Mouse (Mus musculus): ENCODE measurements around the gene Ust. TPM values are rescaled to one million over a fixed set of nuclear protein-coding genes. Genes with fewer than 3 reads are reported as not detected.

The Ust gene
- polyA plus RNA-seq, 1 experiment from 2014 or later = 4.6 TPM

DNA sequence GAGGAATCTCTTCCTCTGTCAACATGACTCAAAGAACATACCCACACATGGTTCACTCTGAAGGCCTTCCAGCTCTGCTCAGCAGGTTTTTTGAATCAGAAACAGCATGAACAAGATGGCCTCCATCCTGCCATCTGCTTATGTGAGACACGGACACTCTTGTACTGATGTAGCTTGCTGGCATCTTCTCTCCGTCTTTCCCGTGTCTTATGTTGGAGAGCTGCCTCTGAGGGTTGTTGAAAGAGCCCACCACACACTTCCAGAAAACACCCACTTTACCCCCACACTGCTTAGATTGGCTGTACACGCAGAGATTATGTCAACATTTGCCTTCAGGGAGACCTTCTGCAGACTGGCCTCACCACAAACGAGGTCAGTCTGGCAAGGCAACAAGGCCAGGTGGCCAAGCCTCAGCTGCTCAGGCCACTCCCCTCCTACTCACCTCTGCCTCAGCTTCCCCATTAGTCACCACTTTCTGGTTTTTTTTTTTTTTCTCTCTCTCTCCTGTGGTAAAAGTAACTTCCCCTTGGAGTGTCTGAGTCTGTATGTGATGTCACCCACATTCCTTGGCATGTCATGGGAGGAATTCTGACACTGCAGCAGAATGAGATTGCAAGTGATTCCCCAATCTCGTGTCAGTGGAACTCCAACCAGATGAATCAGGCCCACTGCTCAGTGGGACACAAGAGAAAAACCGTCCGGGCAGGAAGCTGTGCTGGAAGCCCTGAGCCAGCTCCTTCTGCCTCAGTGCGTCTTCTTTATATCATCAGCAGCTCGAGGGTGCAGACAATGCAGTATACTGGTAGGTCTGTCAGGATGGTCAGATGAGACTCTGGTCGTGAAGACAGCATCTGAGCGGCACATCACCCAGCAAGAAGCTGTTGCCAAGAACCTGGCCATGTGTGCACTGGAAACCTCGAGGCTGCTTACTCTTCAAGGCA is 19.4 kb downstream of the Ust start:
- ATAC-seq (replicated peaks; ENCODE audit: insufficient number of reproducible peaks, low FRiP score, low TSS enrichment, low read depth) = no peak
- no peak overlapping the region for H3K4me3 ChIP-seq (ENCODE audit: low read depth, low read length)

DNA sequence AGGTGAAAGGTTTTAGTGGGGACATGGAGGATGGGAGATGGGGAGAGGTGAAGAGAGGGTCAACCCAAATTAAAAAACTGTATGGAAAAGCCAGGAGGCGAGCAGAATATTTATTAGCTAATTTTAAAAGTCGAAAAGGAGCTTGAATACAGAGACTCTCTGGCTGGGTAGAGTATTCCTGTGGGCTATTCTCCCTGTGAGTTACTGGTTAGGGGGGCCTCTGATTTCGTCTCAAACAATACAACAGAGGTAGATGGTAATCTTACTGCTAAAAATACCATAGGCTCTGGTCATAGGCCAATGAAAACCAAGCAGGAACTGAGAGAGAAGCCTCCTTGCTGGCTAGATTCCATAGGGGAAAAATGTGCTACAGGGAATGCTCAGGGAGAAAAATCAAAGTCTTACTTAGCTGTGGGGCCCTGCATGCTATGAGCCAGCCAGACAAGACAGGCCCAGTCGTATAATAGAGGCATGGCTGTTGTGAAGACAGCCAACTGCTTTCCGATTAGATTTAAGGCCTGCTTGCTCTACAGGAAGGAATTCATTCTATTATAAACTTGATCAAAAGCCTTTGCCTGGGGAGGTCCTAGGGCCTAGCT is 23.0 kb downstream of the Ust start:
- H3K9me3 ChIP-seq (replicated peaks; ENCODE audit: control insufficient read depth, low read length) = no peaks in the 10 kb centered on the region
- H3K4me3 ChIP-seq (ENCODE audit: low read depth, low read length) = no peak overlapping the region
- H3K36me3 ChIP-seq (replicated peaks; ENCODE audit: control insufficient read depth, insufficient read depth, low read depth, low read length) = no peaks in the 10 kb centered on the region
- H3K27ac ChIP-seq (replicated peaks; ENCODE audit: low read depth, low read length) = no peak overlapping the region
- DNase-seq (ENCODE audit: low spot score) (no peak), ATAC-seq (replicated peaks; ENCODE audit: insufficient number of reproducible peaks, low FRiP score, low TSS enrichment, low read depth) (no peak)
- WGBS = 66% methylated on average over 5 of the region's 5 CpGs
- no peak overlapping the region for H3K4me2 ChIP-seq (ENCODE audit: low read depth, low read length)
- no peaks in the 10 kb centered on the region for H3K4me1 ChIP-seq (ENCODE audit: control insufficient read depth, insufficient read depth, low read length)
- no peaks in the 10 kb centered on the region for H3K27me3 ChIP-seq (ENCODE audit: control insufficient read depth, insufficient read depth, low read length)
- no peak overlapping the region for H3K9ac ChIP-seq (replicated peaks; ENCODE audit: low read length)

More for the DNA sequence above, 19.4 kb downstream of the Ust start:
- no peak overlapping the region for H3K27ac ChIP-seq (replicated peaks; ENCODE audit: low read depth, low read length)
- no peak for DNase-seq (ENCODE audit: low spot score)
- 76% methylated on average over 13 of the region's 13 CpGs for WGBS
- H3K36me3 ChIP-seq (replicated peaks; ENCODE audit: control insufficient read depth, insufficient read depth, low read depth, low read length) = no peaks in the 10 kb centered on the region
- H3K4me1 ChIP-seq (ENCODE audit: control insufficient read depth, insufficient read depth, low read length) = no peaks in the 10 kb centered on the region
- no peaks in the 10 kb centered on the region for H3K9me3 ChIP-seq (replicated peaks; ENCODE audit: control insufficient read depth, low read length)
- no peak overlapping the region for H3K9ac ChIP-seq (replicated peaks; ENCODE audit: low read length)
- no peaks in the 10 kb centered on the region for H3K27me3 ChIP-seq (ENCODE audit: control insufficient read depth, insufficient read depth, low read length)
- H3K4me2 ChIP-seq (ENCODE audit: low read depth, low read length) = no peak overlapping the region

DNA sequence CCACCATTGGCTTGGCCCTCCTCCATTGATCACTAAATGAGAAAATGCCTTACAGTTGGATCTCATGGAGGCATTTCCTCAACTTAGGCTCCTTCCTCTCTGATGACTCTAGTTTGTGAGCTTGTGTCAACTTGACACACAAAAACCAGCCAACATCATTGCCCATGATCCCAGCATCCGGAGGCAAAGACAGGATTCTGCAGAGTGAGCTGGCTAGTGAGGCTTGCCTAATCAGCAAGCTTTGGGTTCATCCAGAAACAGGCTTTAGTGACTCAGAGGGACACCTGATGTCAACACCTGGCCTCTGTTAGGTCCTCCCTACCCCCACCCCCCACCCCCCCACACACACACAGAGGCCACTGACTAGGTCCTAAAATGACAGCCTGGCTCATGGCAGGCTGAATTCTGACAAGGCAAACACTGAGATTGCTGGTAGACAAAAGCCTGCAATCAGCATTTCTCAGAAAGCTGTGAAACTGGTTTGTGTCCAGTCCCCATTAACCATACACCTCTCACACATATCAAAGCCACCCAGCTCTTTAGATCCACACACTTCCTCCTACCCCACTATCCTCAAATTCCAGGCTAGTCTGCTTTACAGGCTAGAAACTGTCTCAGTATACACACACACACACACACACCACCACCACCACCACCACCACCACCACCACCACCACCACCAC is 26.6 kb downstream of the Ust start:
- ATAC-seq (replicated peaks; ENCODE audit: insufficient number of reproducible peaks, low FRiP score, low TSS enrichment, low read depth) = no peak
- Histone ChIP-seq H3K27ac (replicated peaks; ENCODE audit: low read depth, low read length) (no peak overlapping the region), H3K4me3 (ENCODE audit: low read depth, low read length) (no peak overlapping the region), H3K4me2 (ENCODE audit: low read depth, low read length) (no peak overlapping the region), H3K9me3 (replicated peaks; ENCODE audit: control insufficient read depth, low read length) (no peaks in the 10 kb centered on the region), H3K4me1 (ENCODE audit: control insufficient read depth, insufficient read depth, low read length) (no peaks in the 10 kb centered on the region), H3K36me3 (replicated peaks; ENCODE audit: control insufficient read depth, insufficient read depth, low read depth, low read length) (no peaks in the 10 kb centered on the region), H3K9ac (replicated peaks; ENCODE audit: low read length) (no peak overlapping the region), H3K27me3 (ENCODE audit: control insufficient read depth, insufficient read depth, low read length) (no peaks in the 10 kb centered on the region)
- no peak for DNase-seq (ENCODE audit: low spot score)
- 95% methylated on average over 1 of the region's 1 CpGs for WGBS

DNA sequence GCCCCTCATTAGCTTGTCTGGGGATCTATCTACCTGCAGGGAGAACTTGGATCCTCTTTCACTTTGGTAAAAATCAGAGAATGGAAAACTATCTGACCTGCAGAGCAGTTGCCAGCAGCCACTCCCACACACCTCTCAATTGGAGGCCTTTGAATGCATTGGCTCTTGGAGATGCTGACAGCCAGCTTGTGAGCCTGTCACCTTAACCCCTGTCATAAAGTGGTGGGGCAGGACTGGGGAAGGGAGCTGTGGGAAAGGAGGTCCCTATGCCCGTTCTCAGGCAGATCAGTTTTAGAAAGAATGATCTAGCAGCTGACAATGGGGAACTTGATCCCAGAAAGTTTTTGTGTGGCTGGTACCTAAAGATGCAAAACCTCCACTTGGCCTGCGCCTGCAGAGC is 31.2 kb downstream of the Ust start:
- no peaks in the 10 kb centered on the region for H3K27me3 ChIP-seq (ENCODE audit: control insufficient read depth, insufficient read depth, low read length)
- H3K9ac ChIP-seq (replicated peaks; ENCODE audit: low read length) = no peak overlapping the region
- no peak overlapping the region for H3K27ac ChIP-seq (replicated peaks; ENCODE audit: low read depth, low read length)
- 69% methylated on average over 2 of the region's 2 CpGs for WGBS
- H3K4me2 ChIP-seq (ENCODE audit: low read depth, low read length) = no peak overlapping the region
- H3K4me1 ChIP-seq (ENCODE audit: control insufficient read depth, insufficient read depth, low read length) = no peaks in the 10 kb centered on the region
- no peaks in the 10 kb centered on the region for H3K9me3 ChIP-seq (replicated peaks; ENCODE audit: control insufficient read depth, low read length)
- no peak for DNase-seq (ENCODE audit: low spot score)
- H3K4me3 ChIP-seq (ENCODE audit: low read depth, low read length) = no peak overlapping the region
- ATAC-seq (replicated peaks; ENCODE audit: insufficient number of reproducible peaks, low FRiP score, low TSS enrichment, low read depth) = 0 out of 2 replicates have a peak, but pooled peaks have one; percentile 48
- H3K36me3 ChIP-seq (replicated peaks; ENCODE audit: control insufficient read depth, insufficient read depth, low read depth, low read length) = no peaks in the 10 kb centered on the region

DNA sequence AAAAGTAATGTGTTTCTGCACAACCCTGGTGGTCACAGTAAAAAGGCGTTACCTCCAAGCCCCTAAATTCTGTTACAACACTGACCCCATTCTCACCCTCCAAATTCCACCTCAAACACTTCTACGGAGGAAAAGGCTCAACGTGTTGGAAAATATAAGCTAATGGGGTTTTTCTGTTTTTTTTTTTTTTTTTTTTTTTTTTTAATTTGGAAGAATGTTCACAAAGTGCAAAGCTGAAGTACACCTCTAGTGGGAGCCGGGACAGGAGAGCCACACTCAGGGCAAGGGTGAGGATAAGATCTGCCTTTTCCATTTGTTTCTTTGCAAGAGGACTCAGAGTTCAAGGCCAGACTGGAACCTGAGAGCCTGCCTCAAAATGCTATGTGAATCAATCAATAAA is 34.1 kb downstream of the Ust start:
- H3K27me3 ChIP-seq (ENCODE audit: control insufficient read depth, insufficient read depth, low read length) = no peaks in the 10 kb centered on the region
- WGBS = 82% methylated on average over 4 of the region's 4 CpGs
- no peaks in the 10 kb centered on the region for H3K36me3 ChIP-seq (replicated peaks; ENCODE audit: control insufficient read depth, insufficient read depth, low read depth, low read length)
- H3K4me1 ChIP-seq (ENCODE audit: control insufficient read depth, insufficient read depth, low read length) = no peaks in the 10 kb centered on the region
- ATAC-seq (replicated peaks; ENCODE audit: insufficient number of reproducible peaks, low FRiP score, low TSS enrichment, low read depth) = no peak
- DNase-seq (ENCODE audit: low spot score) = no peak
- no peak overlapping the region for H3K4me2 ChIP-seq (ENCODE audit: low read depth, low read length)
- no peak overlapping the region for H3K9ac ChIP-seq (replicated peaks; ENCODE audit: low read length)
- H3K27ac ChIP-seq (replicated peaks; ENCODE audit: low read depth, low read length) = no peak overlapping the region
- no peak overlapping the region for H3K4me3 ChIP-seq (ENCODE audit: low read depth, low read length)
- no peaks in the 10 kb centered on the region for H3K9me3 ChIP-seq (replicated peaks; ENCODE audit: control insufficient read depth, low read length)

DNA sequence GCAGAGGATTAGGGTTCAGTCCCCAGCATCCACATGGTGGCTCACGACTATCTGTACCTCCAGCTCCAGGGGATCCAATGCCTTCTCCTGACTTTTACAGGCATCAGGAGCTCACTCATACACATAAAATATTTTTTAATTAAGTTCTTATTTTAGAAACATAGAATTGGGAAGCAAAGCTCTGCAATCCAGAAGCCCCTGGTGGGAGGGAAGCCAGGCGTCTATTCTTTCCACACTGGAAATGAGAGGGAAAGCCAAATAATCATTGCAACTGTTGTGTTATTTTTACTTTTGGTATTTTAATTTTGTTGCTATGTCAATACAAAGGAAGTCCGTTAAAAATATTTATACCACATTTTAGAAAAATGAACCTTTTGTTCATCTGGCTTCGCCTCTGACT is 35.8 kb downstream of the Ust start:
- Histone ChIP-seq H3K36me3 (replicated peaks; ENCODE audit: control insufficient read depth, insufficient read depth, low read depth, low read length) (no peaks in the 10 kb centered on the region), H3K9me3 (replicated peaks; ENCODE audit: control insufficient read depth, low read length) (no peaks in the 10 kb centered on the region), H3K9ac (replicated peaks; ENCODE audit: low read length) (no peak overlapping the region), H3K27ac (replicated peaks; ENCODE audit: low read depth, low read length) (no peak overlapping the region), H3K4me1 (ENCODE audit: control insufficient read depth, insufficient read depth, low read length) (no peaks in the 10 kb centered on the region), H3K4me2 (ENCODE audit: low read depth, low read length) (no peak overlapping the region), H3K27me3 (ENCODE audit: control insufficient read depth, insufficient read depth, low read length) (no peaks in the 10 kb centered on the region), H3K4me3 (ENCODE audit: low read depth, low read length) (no peak overlapping the region)
- ATAC-seq (replicated peaks; ENCODE audit: insufficient number of reproducible peaks, low FRiP score, low TSS enrichment, low read depth) (no peak), DNase-seq (ENCODE audit: low spot score) (no peak)
- WGBS = 88% methylated on average over 4 of the region's 4 CpGs

DNA sequence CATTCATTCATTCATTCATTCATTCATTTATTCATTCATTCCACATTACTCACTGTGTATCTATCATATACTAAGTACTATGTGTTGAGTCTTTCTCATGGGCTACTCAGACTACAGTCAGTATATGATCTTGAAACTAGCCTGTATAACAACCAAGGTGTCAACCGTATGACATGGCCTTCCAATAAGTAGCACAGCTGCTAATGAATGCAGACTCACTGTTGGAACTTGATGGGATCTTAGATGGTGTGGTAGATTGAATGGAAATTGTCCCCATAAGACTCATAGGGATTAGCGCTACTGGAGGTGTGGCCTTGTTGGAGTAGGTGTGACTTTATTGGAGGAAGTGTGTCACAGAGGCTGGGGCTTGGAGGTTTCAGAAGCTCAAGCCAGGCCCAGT is 38.8 kb downstream of the Ust start:
- H3K27ac ChIP-seq (replicated peaks; ENCODE audit: low read depth, low read length) = no peak overlapping the region
- DNase-seq (ENCODE audit: low spot score) (no peak), ATAC-seq (replicated peaks; ENCODE audit: insufficient number of reproducible peaks, low FRiP score, low TSS enrichment, low read depth) (no peak)
- H3K4me1 ChIP-seq (ENCODE audit: control insufficient read depth, insufficient read depth, low read length) = no peaks in the 10 kb centered on the region
- no peaks in the 10 kb centered on the region for H3K27me3 ChIP-seq (ENCODE audit: control insufficient read depth, insufficient read depth, low read length)
- 93% methylated on average over 2 of the region's 2 CpGs for WGBS
- H3K4me2 ChIP-seq (ENCODE audit: low read depth, low read length) = no peak overlapping the region
- H3K9me3 ChIP-seq (replicated peaks; ENCODE audit: control insufficient read depth, low read length) = no peaks in the 10 kb centered on the region
- no peak overlapping the region for H3K4me3 ChIP-seq (ENCODE audit: low read depth, low read length)
- H3K9ac ChIP-seq (replicated peaks; ENCODE audit: low read length) = no peak overlapping the region
- H3K36me3 ChIP-seq (replicated peaks; ENCODE audit: control insufficient read depth, insufficient read depth, low read depth, low read length) = no peaks in the 10 kb centered on the region

DNA sequence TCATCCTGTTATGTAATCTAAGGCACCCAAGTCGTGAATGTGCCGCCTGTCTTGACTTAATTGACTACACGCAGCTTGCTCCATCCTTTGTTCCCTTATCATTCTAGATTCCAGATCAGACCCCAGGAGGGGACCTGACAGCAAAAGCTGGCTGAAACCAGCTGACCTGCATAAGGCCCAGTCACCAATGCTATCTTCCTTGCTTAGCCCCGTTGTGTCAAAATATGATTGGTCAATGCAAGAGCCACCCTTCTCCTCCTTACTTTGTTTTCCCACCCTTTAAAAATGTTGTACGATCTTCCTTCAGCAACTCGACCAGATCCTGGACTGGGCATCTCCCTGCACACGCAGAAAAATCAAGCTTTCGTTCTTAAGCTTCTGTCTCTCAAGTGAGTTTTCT is 40.7 kb downstream of the Ust start:
- no peaks in the 10 kb centered on the region for H3K9me3 ChIP-seq (replicated peaks; ENCODE audit: control insufficient read depth, low read length)
- WGBS = 90% methylated on average over 8 of the region's 8 CpGs

More for the DNA sequence above, 40.7 kb downstream of the Ust start:
- Histone ChIP-seq H3K27ac (replicated peaks; ENCODE audit: low read depth, low read length) (no peak overlapping the region), H3K27me3 (ENCODE audit: control insufficient read depth, insufficient read depth, low read length) (no peaks in the 10 kb centered on the region), H3K36me3 (replicated peaks; ENCODE audit: control insufficient read depth, insufficient read depth, low read depth, low read length) (no peaks in the 10 kb centered on the region), H3K9ac (replicated peaks; ENCODE audit: low read length) (no peak overlapping the region), H3K4me2 (ENCODE audit: low read depth, low read length) (no peak overlapping the region), H3K4me3 (ENCODE audit: low read depth, low read length) (no peak overlapping the region), H3K4me1 (ENCODE audit: control insufficient read depth, insufficient read depth, low read length) (no peaks in the 10 kb centered on the region)
- DNase-seq (ENCODE audit: low spot score) (no peak), ATAC-seq (replicated peaks; ENCODE audit: insufficient number of reproducible peaks, low FRiP score, low TSS enrichment, low read depth) (no peak)
